Mouse (Mus musculus): ENCODE results near the gene 1110008P14Rik.

The 1110008P14Rik gene

DNA sequence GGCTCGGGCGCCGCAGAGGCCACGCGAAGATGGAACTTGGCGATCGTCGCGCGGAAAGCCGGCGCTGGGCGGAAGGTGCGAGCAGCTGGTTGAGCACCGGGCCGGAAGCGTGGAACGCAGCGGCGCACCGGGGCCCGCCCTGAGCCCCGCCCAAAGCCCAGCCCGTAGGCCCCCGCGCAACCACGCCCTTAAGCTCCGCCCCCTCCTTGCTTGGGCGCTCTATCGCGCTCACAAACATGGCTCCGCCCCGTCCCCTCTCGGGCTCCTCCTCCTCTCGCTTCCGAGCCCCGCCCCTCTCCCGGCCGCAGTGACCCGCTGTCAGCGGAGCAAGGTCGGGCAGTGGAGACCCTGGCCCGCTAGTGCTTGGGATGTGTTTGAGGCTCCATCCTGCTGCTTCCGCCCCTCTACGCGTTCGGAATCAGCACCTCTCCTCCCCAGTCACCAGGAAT is at the start of gene 1110008P14Rik:
Gene 1110008P14Rik, minus strand, starts transcription at position 164 of the 449 bp plus-strand sequence.
- peak; percentile 94 for DNase-seq

DNA sequence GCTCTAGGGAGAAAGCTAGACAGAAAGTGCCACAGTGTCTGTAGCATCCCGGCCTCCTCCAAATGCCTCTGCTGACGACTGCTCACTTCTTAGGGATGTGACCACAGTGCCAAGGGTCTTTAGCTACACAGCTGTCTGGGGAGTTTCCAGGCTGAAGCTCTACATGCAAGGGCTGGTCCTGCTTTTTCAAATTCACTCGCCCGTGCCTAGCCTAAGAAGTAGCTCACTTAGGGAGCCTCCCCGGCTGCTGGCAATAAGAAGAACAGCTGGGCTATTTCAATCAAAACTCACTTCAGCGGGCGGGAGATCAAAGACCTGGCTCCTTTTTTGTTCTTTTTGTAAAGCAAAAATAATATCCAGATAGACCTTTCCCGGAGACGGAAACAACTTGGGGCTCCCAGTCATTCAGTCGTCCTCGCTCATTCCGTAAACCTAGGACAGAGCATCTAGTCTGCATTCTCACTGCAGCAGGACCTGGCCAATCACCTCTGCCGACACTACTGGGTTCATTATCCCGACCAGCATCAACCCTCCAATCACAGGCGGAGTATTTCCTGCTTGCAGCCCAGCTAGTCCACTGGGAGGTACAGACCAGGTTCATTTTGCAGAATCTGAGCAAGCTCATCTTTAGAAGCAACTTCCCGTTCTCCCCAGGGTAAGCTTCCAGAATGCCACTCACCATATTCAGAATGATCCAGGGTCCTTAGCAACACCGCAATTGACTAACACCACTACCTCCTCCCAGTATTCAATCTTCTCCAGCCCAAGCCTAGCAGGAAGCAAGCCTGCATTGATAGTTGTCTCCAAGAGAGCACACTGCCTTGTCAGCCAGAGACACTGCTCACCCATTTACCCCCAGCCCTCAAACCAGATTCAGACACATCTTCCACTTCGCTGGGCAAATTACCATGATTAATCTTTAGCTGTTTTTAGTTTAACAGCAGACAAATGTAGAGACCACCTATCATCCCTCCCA is 49.3 kb upstream of the 1110008P14Rik start:
- DNase-seq, result peak; percentile 94

DNA sequence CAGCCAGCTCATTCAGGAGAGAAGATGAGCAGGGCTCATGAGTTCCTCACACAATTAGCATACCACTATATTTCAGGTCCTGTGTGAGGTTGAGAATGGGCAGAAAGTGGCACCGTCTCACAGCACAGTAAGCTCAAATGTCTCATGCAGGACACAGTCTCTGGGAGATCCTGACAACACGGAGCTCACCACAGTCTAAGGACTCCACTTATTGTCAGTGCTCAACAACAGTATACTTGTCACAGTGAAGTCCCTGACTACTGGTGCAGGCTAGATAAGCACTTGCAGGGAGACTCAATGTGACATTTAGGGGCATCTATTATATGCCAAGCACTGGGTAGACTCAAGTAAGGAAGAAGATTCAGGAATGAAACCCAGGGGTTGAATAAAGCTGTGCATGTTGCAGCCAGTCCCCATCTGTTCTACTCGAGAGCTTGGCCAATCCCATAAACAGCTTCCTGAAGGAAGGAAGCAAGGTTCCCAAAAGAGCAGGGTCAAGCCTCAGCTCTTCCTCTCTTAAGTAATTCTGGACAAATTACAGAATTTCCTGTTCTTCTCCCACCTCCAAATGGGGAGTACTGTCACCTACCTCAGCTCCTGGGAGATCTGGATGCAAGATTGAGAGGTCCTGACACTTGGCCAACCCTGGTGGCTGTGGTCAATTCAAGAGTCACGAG is 47.6 kb upstream of the 1110008P14Rik start:
- no peak for DNase-seq

DNA sequence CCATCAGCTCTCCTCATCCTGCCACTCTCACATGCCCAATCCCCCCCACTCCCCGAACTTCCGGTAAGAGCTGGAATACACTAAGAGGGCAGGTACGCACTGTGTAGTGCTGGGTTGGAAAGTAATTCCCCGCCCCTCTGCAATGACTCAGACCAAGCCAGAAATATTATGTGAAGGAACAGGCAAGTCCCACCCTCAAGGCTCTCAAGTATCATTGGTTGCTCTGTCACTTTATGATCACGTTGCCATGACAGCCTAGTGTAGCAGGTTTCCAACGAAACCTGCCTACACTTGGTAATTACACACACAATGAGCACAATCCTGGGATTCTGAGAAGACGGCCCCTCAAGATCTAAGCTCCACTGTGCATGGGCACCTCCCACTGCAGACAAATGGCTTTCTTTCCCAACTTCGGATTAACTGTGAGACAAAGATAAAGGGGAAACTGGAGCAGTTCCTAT is 46.6 kb upstream of the 1110008P14Rik start:
- peak; percentile 32 for DNase-seq

DNA sequence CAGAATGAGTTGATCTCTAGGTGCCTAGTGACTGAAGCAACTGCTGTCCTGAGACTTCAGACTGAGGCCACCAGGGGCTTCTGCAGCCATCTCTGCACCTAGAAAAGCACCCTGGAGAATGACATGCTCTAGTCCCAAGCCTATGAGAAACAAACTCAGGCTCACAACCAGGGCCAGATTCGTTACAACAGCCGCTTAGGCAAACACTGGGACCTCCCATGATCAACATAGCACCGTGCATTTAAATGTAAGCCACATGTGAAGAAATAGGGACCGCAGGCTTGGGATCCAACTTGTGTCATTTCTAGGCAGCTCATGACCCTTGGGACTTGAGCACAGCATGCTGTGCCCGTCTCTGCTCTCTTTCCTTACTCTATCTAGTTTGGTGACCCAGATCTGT is 46.0 kb upstream of the 1110008P14Rik start:
- DNase-seq, result no peak

DNA sequence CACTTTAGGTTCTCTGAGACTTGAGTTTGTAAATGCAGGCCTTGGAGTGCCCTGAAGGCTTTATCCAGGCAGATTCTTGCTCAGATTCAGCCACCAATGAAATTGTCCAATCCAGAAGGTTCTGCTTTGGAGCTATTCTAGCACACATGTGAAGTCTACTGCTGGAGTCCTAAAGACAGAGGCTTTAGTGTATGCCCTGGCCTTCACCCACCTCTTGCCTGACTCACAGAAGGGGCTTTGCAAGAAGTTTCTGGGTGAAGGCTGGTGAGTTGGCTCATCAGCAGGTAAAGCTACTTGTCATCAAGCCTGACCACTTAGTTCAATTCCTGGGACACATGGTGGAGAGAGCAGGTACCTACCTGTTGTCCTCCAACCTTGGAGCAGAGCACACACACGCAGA is 44.4 kb upstream of the 1110008P14Rik start:
- no peak for DNase-seq

DNA sequence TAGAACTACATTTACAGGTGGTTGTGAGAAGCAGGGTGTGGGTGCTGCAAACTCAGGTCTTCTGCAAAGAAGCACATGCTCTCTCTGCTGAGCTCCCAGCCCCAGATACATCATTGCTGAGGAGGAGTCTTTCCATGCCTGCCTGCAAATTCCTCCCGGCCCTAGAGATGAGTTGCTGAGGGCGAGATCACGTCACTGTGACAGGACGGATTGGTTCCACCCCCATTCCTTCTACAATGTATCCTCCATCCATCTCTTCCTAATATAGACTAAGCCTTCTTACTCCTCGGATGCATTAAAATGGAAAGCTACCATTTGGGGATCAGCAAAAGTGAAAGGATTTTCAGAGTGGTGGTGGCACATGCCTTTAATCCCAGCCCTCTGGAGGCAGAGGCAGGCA is 43.8 kb upstream of the 1110008P14Rik start:
- no peak for DNase-seq

DNA sequence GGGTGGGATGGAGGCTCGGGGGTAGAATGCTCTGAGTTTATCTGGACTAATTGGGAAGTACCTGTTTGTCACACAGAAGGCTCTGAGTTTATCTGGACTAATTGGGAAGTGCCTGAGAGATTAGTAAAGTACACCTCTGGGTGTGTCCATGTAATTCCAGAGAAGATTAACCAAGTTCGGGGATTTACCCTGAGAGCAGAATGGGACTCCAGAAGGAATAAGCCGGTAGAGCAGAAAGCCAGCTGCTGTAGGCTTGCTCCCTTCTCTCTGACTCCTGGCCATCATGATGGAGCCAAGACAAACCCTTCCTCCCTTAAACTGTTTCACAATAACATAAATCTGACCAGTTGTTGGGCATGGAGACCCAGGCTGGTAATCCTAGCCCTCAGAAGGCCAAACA is 43.1 kb upstream of the 1110008P14Rik start:
- DNase-seq, result peak; percentile 38

DNA sequence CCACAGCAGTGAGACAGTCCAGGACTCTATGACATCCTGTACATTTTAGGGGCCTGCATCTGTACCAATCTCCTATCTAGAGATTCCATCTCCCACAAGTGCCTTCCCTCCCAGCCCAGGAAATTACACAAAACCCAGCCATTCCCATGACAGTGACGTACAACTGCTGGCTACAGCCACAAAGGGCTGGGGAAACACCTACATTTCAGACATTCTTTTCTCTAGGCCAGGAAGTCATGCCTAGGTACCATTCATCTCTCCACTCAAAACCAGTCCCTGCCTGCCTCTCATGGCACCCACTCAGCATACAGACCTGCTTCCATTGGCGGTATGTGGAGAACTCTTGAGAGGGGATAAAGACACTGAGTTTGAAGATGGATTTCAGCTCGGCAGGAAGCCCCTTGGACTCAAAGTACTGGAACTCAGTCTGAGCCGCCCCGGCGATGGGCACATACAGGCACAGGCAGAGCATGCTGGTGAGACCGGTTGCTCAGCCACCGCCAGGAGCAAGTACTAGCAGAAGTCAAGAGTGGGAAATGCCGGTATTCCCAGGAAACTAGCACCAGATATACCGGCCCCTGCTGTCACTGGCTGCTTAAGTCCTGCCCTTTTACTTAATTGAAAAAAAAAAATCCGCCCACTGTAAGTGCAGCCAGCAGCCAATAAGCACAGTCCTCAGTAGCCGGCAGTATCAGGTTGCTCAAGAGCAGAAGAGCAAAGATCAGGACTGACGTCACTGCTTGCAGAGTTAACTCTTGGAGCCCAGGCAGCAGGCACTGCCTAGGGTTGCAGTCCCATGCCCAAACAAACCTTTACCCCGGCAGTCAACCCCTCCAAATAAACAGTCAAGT is 42.0 kb upstream of the 1110008P14Rik start:
- peak; percentile 84 for DNase-seq

DNA sequence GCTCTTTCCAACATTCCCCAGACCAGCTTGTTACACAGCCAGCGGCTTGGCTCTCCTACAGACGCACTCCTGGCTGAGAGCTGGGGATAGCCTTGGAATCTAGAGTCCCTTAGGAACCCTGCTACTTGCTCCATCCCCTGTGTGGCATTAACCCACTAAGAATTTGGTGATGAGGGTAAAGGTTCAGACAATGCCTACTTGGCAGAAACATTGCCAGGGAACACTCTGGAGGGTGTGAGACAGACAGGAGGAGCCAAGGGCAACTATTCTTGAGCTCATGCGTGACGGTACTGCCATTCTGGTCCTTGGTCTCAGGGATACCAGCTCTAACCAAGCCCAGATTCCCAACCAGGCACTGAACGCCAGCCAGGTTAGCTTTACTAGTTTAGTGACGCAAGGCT is 40.1 kb upstream of the 1110008P14Rik start:
- no peak for DNase-seq

DNA sequence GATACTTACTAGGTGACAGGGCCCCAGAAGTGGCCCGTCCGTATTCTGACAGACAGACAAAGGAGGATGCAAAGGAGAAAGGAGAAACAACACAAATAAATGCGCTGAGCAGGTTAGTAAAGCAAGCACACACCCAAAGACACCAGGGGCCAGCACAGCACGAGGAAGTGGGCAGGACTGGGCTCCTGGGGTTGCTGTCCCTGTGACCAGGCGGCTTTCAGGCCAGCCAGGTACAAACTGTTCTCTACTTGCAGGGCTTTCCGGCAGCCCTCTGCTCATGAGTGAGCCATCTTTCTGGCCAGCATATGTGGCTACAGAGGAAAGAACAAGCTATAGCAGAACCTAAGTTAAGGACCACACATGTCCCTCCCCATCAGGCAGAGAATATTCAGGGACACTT is 38.9 kb upstream of the 1110008P14Rik start:
- DNase-seq, result no peak

DNA sequence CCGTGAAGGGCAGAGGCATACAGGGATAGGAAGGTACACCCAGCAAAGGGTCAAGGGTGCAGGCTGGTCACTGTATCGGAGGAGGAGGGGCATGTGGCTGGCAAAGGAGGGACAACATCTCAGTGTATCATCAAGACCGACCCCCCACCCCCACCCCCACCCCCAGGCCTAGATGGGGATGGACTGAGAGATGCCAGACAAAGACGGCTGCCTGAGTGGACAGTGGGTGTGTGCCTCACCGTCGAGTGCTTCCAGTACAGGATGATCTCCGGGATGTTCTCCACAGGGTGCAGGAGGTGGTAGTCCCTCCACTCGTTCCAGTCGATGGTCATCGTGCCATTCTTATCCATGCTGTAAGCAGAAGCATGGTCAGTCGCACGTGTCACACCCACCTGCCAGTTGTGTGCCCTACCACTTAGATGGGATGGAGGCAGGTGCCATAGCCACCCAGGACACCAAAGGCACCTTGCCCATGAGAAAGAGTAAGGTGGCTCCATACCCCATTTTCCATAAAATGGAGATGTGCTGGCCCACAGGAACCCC is 38.4 kb upstream of the 1110008P14Rik start:
- no peak for DNase-seq

DNA sequence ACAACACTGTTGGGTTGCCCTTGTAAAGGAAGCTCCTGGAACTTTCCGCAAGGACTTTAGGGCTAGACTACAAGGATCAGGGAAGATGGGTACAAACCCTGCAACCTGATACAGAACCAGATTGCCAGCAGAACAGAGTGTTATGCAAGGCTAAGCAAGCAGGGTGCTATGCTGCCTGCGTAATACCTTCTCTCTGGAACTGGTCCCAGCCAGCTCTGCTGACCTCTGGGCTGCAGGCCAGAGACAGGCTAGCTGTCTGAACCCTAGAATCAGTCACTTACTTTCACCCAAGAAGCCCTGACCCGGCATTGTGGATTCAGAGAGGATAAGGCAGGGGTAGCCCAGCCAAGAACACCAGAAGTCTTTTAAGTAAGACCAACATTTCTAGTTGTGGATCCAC is 37.6 kb upstream of the 1110008P14Rik start:
- no peak for DNase-seq

DNA sequence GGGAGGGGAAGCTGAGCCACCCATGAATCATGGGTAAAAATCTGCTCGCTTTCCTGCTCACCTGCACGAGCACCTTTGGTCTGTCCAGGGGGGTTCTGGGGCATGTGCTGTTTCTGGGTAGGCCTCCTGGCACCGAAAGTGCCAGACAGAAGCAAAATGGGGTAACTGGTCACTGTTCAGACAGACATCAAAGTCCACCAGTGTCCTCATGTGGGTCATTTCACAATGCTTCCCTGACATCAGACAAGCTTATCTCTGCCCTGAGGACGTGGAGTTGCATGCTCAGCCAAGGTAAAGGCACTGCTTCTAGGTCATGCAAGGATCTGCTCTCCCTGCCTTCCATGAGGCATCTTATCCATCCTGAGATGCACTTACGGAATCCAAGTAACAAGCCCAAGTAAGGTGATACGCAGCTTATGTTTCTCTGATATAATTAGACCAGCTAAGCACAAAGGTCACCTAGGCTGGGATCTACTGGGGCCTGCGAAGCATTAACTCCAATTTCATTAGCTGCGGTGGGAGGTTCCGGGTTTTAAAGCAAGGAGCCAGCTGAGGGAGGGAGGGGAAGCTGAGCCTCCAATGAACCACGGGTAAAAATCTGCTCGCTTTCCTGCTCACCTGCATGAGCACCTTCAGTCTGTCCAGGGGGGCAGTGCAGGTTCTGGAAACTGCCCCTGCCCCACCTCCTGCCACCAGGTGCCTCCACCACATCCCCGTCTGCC is 36.9 kb upstream of the 1110008P14Rik start:
- no peak for DNase-seq

DNA sequence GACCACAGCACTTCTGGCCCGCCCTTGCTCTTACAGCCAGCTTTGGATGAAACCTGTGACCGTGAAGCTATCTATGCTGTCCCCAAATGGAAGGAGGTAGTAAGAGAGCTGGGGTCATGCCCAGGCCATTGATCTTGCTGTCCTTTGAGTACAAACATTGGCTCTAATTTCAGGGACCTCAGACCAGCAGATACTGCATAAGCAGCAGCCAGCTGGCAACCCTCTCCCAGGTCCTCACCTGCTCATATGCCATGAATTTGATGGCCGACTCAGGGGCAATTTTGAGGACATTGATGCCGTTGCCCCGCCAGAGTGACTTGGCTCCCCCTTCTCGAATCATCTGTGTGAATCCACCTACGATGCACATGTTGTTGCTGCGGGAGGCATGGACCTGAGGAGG is 35.7 kb upstream of the 1110008P14Rik start:
- DNase-seq, result no peak

DNA sequence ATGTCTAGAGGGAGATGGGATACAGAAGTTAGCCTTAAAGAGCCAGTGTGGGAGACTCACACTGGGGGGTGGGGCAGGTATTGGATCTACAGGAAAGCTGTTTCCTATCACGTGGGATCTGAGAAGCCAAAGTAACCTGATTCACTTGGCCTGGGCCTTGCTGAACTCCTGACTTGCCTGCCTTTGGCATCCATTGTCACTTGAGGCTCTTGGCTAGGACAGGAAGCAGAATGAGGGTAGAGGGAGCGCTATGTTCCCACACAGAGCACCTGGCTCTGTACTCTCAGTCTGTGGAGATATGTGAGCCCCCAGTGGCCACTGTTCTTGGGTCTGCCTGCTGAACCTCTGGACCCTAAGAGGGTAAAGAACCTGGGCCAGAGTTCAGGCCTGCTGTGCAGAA is 34.8 kb upstream of the 1110008P14Rik start:
- DNase-seq, result no peak

DNA sequence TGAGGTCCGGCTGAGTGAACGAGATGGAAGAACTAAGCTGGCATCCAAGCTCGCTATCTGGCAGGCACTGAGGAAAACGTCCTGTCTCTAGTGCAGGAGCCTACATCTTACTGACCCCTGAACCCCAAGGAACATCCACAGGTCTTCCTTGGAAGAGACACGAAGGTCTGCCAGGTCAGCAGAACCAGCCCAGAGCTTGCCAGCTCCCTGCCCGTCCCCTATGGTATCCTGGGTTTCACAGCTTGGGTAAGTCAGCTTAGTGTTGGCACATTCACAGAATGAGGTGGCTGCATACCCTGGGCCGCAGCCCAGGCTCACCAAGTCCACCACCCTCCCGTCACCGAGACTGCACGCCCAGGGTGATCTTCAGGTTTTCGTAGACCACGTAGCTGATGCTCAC is 34.1 kb upstream of the 1110008P14Rik start:
- no peak for DNase-seq

DNA sequence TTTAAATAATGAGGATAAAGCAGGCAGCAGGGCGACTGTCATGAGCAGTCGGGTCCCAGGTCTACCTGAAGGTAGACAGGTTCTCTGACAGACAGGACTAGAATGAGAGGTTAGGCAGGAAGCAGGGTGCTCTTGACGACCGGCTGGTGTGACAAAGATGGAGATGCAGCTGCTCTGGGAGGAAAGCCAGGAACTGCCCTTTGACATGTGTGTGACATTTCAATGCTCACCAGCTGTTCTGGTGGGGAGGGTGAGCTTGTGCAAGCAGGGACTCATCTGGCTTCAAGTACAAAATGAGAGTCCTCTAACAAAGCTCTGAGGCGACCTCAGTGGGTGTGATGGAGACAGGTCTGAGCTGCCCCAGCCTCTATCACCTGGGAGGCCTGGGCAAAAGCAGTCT is 32.2 kb upstream of the 1110008P14Rik start:
- DNase-seq, result no peak

DNA sequence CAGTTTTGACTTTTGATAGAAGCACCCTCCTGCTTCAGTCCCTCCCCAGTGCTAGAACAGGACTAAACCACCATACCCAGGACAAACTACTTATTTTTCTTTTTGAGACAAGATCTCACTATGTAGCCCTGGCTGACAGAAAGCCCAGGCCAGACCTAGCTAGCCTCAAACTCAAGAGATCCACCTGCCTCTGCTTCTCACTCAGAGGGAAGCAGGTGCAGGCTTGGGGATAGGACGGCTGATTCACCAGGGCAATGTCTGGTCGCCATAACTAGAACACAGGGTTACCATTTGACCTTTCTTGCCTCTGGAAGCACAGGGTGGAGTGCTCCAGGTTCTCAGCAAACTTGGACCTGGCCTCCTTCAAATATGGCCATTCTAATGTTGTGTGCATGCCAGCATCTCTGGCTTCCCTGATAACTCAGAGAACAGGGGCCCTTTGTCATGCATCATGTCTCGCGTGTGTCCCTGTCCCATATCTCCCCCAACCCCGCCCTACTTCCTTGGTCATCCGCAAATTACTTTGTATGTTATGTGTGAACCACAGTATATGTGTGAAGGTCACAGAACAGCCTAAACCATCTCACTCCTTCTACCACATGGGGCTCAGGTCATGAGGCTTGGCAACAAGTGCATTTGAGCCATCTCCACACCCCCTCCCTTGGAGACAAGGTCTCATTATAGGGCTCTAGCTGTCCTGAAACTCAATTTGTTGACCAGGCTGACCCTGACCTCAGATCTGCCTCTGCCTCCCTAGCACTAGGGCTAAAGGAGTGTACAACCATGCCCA is 31.2 kb upstream of the 1110008P14Rik start:
- DNase-seq, result no peak

DNA sequence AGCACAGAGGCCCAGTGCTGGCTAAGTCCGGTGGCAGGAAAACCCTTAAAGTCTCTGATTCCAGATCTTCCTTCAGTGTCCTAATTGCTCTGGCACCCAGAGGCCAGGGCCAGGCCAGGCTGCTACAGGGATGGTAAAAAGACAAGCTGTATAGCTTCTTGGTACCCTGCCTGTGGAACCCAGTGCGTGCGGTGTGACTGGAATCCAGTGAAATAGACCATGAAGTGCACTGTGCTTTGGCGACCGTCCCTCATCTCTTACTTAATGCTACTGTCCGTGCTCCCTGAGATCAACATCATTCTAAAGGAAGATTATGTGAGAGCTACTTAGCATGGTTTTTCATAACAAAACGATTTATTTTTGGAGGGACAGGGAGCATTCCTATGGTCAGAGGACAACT is 29.7 kb upstream of the 1110008P14Rik start:
- no peak for DNase-seq
